Comparison of ENCODE assay signal across 12 mouse cellular contexts in genomic region chr5:113638055-113638454, GRCm38 (mm10).
"Had no signal": no experiment of that assay in that cellular context is flagged by ENCODE, and none has a peak within 500 bp of the region (broad histone marks: within the 10 kb centered on the region; RNA-seq: fewer than 3 reads in every experiment).

No protein-coding gene starts in this region.

- H3K9me3 ChIP-seq: liver, embryonic 12.5 days; midbrain, embryonic 13.5 days; stomach, embryonic 15.5 days had no signal

- H3K36me3 ChIP-seq: liver, embryonic 12.5 days; midbrain, embryonic 13.5 days; stomach, embryonic 15.5 days had no signal

- H3K27me3 ChIP-seq: liver, embryonic 12.5 days; stomach, embryonic 15.5 days had no signal

- H3K4me1 ChIP-seq: liver, embryonic 12.5 days had no signal

- H3K9ac ChIP-seq: liver, embryonic 12.5 days; lung, embryonic 14.5 days; midbrain, embryonic 13.5 days; stomach, embryonic 15.5 days had no signal

- ATAC-seq: liver, embryonic 12.5 days; midbrain, embryonic 13.5 days had no signal

- H3K27ac ChIP-seq: left cerebral cortex, adult 2 months; liver, embryonic 12.5 days; midbrain, embryonic 13.5 days; stomach, embryonic 15.5 days had no signal

- H3K4me2 ChIP-seq: liver, embryonic 12.5 days; lung, embryonic 14.5 days; midbrain, embryonic 13.5 days; stomach, embryonic 15.5 days had no signal

- H3K4me3 ChIP-seq: left cerebral cortex, adult 2 months; liver, embryonic 12.5 days; midbrain, embryonic 13.5 days; stomach, embryonic 15.5 days had no signal

- DNase-seq: kidney, postnatal 10 days; kidney, postnatal 4 days; lung, embryonic 14.5 days; retina, postnatal 1 day; right cerebral cortex, postnatal 4 days; spleen, adult 18-20 months; thymus, adult 2 months; thymus, postnatal 25 days had no signal
